Mouse (Mus musculus): ENCODE data around the gene Tns3.

GRCm38 (mm10) chr11:8482721-8483120 lies 181.6 kb downstream of the Tns3 start:
- no peak for TF ChIP-seq CTCF (IDR thresholded peaks at IDR 0.05; ENCODE audit: insufficient read depth, low read depth, low read length)
- TF ChIP-seq POLR2A (IDR thresholded peaks at IDR 0.05; ENCODE audit: insufficient read depth, low read depth, low read length) = no peak
